Mouse (Mus musculus) neutrophil, adult 5-6 weeks (primary cell): ENCODE data around the gene Peli3. TPM values are rescaled to one million over a fixed set of nuclear protein-coding genes. Genes with fewer than 3 reads are reported as not detected.

Experiments
- ATAC-seq: fragments of 151-379, 151-347 bp; 2 replicates; pipeline ENCODE4 v1.8.0; 2017; ENCODE audit warnings: mild to moderate bottlenecking, moderate TSS enrichment; ENCODE audit not compliant: insufficient number of reproducible peaks, poor library complexity, low FRiP score, severe bottlenecking; ENCODE audit errors: extremely low read depth
- total RNA-seq: library from RNA; stranded (forward); fragments of 200-1000 nt; gene quantifications from 2 replicates; pipeline ENCODE4 v1.2.3, GENCODE M21; 2017

Gene Peli3
- total RNA-seq, 1 experiment from 2014 or later = 0.70 TPM

DNA sequence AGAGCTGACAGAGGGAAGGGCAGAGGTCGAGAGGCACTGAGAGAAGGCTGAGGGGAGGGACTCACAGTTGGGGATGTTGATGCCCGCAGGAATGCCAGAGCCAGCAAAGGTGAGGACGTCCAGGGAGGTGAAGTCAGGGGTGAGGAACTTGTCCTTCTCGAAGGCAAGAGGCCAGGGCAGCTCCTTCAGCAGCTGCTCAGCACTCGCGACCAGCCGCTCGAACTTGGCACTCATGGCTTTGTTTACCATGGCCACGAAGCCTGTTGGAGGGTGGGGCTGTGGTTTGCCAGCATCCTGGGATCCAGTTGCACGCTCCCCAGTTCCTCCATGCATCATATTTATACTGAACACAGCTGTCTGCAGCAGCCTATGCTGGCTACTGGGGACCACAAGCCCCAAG lies 26.1 kb downstream of the Peli3 start:
- no peak for ATAC-seq

DNA sequence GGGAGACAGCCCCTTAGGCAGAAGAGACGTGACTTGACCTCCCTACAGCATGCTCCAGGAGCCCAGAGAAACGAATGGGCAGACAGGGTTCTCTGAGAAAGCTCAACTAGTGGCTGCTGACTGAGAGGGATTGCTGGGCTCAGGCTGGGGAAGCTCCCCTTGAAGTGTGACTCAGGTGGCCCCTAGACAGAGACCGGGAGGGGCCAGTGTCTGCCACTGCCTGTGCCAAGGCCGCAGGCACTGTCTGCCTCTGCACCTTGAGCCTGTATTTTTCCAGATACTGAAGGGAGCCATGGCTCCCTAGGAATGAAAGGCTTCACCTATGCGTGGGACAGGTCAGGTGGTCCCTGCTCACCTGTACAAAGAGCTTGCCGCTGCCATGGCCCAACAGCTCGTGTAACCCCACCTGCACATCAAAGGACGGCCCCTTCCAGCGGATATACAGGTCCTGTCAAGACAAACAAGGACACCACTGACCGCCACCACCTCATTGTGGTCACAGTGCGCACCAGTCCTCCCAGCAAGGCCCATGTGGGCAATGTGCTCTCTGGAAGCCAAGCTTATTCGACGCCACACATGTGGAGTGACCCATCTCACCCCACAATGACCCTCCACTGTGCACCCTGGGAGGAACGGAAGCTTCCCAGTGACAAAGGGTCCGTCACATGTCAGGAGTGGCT lies 26.9 kb downstream of the Peli3 start:
- ATAC-seq = no peak

DNA sequence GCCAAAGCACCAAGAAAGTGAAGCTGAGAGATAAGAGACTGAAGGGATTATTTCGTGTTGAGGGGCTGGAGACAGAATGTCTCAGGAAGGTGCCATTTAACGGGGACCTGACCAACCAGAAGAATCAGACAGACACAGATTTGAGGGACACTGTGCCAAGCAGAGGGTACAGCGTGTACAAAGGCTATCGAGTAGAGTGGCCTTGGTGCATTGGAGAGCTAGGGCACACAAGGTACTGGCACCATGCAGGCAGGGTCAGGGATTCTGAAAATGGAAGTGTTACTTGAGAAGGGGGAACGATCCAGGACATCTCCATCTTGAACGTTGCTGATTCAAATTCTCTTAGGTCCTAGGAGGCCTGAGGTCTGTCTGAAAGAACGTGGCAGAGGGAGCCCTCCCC lies 33.6 kb downstream of the Peli3 start:
- no peak for ATAC-seq

DNA sequence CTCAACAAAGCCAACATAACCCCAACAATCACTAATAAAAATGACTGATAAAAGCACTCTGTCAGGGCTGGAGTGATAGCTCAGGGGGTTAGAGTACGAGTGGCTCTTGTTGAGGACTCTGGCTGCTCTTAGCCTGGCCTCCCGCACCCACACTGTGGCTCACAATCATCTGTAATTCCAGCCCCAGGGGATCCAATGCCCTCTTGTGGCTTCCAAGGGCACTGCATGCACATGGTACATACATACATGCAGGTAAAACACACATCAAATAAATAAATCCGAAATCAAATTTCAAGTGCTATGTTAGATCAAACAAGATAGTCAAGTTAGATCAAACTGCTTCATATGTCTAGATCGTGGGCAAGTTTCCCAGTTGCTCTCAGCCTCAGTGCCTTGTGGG lies 34.8 kb downstream of the Peli3 start:
- 0 out of 2 replicates have a peak, but pooled peaks have one; percentile 18 for ATAC-seq

DNA sequence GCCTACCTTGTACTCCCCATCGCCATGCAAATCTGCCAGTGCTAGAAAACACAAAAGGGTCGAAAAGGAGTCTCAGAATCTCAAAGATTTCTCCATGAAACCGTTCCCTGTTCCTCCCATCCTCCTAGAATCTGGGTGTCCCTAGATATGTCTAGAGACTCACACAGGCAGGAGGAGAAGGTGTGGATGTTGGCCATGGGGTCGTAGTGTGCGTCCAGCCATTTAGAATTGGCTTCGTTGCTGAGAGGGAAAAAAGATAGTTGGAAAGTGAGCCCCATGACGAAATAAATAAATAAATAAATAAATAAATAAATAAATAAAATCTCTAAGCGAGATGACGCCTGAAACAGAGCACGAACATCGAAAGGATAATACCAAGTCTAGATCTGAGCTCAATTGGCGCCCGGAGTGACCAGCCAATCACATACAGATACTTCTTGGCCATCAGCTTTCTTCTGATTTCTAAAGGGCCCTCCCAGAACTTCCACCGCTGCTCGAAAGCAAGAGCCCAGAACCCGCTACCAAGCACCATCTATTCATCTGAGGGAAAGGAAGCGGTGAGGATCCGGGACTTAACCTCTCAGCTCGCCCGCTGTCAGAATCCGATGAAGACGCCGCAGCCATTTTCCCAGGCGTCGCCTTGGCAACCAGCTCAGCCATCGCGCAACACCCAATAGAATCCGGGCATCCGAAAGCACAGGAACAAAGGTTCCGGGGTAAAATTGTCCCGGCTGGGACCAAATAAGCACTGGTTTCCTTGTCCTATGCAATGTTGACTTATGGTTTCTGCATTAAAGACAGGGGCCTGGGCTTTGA lies 36.7 kb downstream of the Peli3 start, which contains the start of gene Bbs1:
Gene Bbs1, minus strand, starts transcription at position 650 of the 816 bp plus-strand sequence.
- peak; percentile 57; the same call in 1 of the 2 replicates for ATAC-seq

DNA sequence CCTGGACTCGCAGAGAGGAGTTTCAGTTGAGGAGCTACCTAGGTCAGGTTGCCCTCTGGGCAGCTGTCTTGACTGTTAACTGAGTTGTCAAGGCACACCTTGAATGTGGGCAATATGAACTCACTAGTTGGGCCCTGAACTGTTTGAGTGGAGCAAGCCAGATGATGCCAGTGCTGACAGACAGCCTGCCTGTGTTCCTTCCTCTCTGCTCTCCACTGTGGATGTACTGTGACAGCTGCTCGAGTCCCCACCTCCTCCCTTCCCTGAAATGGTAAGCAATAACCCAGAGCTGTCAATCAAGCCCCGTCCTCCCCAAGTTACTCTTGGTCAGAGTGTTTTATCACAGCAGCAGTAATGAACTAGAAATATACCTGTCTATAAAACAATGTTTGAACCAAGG lies 43.0 kb downstream of the Peli3 start:
- no peak for ATAC-seq

DNA sequence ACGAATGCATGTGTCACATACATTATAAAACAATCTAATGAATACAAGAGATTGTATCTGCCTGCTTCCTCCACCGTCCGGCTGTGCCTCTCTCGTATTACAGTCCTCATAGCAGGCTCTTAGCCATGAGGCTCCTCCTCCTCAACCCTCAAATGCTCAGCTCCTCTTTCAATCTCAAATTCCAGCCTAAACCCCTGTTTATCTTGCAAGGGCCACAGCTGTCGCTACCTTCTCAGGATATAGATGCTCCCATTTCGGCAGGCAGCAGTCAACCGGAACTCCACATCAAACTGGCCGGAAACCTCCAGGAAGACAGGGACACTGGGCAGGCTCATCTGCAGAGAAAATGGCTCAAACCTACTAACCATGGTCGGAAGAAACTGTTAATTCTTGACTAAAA lies 44.0 kb downstream of the Peli3 start:
- no peak for ATAC-seq

DNA sequence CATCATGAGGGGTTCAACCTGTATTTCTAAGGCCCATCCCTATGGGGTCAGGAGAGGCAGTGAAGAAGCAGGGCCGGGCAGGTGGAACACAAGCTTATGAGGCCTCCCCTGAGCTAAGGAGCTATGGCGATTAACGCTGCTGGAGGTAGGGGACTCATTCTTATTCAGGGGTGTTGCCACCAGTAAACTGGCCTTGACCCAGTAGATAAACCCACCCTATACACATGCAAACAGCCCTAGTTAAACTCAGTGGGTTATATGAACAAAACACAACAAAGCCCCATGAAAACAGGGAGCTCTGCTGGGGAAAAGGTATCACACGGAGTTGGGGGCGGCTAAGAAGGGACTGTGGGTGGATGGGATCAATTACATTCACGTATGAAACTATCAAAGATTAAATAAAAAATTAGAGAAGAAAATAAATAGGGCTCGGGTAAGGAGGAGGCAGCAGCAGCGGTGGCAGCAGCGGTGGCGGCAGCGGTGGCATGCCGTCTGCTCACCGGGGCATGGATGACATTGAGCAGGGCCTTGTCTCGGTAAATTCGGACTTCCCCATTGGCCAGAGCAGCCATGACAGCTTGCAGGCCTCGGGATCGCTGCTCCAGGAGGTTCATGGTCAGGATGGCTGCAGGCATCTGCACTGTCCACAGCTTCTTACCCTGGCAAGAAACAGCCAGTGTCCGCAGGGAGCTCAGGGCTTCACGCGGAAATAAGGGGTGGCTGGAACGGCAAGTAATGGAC lies 46.0 kb downstream of the Peli3 start:
- ATAC-seq = no peak

DNA sequence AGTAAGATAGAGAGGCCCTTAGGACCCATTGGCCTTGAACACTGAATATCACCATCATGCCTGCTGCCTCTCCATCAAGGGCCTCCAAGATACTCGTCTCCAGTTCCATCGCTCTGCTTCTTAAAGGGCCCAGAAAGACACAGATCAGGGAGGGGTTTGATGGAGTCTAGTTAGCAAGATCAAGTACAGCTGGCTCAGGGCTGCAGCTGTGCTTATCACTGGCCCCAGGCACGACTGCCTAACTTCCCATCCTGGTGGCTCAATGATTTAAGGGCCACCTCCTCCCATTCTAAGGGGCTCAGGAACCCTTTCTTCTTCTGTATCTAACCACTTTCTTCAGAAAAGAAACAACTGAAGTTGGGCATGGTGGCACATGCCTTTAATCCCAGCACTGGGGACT lies 51.1 kb downstream of the Peli3 start:
- no peak for ATAC-seq

DNA sequence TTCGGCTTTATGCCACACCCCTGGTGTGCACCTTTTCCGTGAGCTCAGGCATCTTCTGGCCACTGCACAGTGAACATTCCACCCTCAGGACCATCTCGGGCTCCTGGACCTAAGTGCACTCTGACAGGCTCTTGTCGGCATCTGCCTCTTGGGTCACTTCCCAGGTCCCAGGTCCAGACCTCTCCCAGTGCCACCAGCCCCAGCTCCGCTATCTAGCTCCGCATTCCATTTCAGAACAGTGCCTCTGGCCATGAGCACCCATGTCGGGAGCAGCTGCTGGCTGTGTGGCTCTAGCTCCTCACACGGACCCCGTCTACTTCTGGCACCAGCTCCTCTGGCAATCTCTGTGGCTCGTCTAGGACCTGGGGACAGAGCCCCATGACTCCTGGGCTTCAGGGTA lies 53.1 kb downstream of the Peli3 start:
- ATAC-seq = no peak

DNA sequence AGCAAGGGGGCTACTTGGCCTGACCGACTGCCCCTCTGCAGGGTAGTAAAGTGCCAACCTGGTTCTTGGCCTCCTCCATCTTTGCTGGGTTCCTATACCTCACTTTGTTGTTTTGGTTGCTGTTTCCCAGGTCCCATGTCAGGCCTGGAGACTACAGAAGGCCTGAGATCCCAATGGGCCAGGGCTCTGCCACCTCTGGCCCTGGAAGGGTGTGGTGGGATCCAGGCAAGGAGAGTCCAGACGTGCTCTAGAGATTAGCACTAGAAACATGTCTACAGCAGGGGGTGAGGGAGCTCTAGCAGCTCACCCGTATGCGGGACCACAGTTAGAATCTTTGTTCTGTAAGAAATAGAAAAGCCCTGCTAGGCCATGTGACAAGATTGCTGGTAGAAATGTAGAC lies 59.0 kb downstream of the Peli3 start:
- ATAC-seq = no peak

Other genes with a start within 250 kb of the Peli3 start
- gene Gm960, start 244.5 kb downstream of the Peli3 start, total RNA-seq = not detected in 2 replicates
- gene Sptbn2, start 232.0 kb downstream of the Peli3 start, total RNA-seq = not detected in 2 replicates
- gene Rbm4b, start 186.6 kb downstream of the Peli3 start, total RNA-seq = 20.4 and 32.4 TPM in 2 replicates
- gene Rbm4, start 149.2 kb downstream of the Peli3 start, total RNA-seq = 84.6 and 93.8 TPM in 2 replicates
- 17.3 and 24.4 TPM in 2 replicates for gene Gm21992, start 131.5 kb downstream of the Peli3 start, total RNA-seq
- gene Rbm14, start 131.5 kb downstream of the Peli3 start, total RNA-seq = 16.6 and 19.0 TPM in 2 replicates
- 10.9 and 16.5 TPM in 2 replicates for gene Ccs, start 103.8 kb downstream of the Peli3 start, total RNA-seq
- gene Ccdc87, start 103.8 kb downstream of the Peli3 start, total RNA-seq = not detected in 2 replicates
- gene Ctsf, start 88.0 kb downstream of the Peli3 start, total RNA-seq = 0.23 and 0.37 TPM in 2 replicates
- gene Actn3, start 65.2 kb downstream of the Peli3 start, total RNA-seq = not detected in 2 replicates
- gene Zdhhc24, start 64.5 kb downstream of the Peli3 start, total RNA-seq = 8.4 and 9.9 TPM in 2 replicates
- gene Bbs1, start 36.5 kb downstream of the Peli3 start, total RNA-seq = 2.2 and 2.5 TPM in 2 replicates
- gene Dpp3, start 14.8 kb downstream of the Peli3 start, total RNA-seq = 37.8 and 42.8 TPM in 2 replicates
- gene Mrpl11, start 19.0 kb upstream of the Peli3 start, total RNA-seq = 11.2 and 14.5 TPM in 2 replicates
- not detected in 2 replicates for gene Npas4, start 47.2 kb upstream of the Peli3 start, total RNA-seq
- gene Slc29a2, start 80.7 kb upstream of the Peli3 start, total RNA-seq = 1.2 TPM in 1 of 2 replicates, not detected in the other
- gene B4gat1, start 95.7 kb upstream of the Peli3 start, total RNA-seq = 0.49 and 0.81 TPM in 2 replicates
- 2.3 and 4.3 TPM in 2 replicates for gene AC124502.3, start 95.8 kb upstream of the Peli3 start, total RNA-seq
- 31.8 and 34.6 TPM in 2 replicates for gene Brms1, start 98.2 kb upstream of the Peli3 start, total RNA-seq
- 0.12 and 0.70 TPM in 2 replicates for gene Rin1, start 107.4 kb upstream of the Peli3 start, total RNA-seq
- gene Cd248, start 125.0 kb upstream of the Peli3 start, total RNA-seq = not detected in 2 replicates
- gene Tmem151a, start 142.4 kb upstream of the Peli3 start, total RNA-seq = not detected in 2 replicates
- gene Yif1a, start 145.4 kb upstream of the Peli3 start, total RNA-seq = 6.9 and 10.4 TPM in 2 replicates
- gene Cnih2, start 155.4 kb upstream of the Peli3 start, total RNA-seq = not detected in 2 replicates
- 74.5 and 91.6 TPM in 2 replicates for gene Rab1b, start 163.9 kb upstream of the Peli3 start, total RNA-seq
- 16.7 and 18.7 TPM in 2 replicates for gene Klc2, start 175.4 kb upstream of the Peli3 start, total RNA-seq